Mouse (Mus musculus) CH12.LX (cell line): ENCODE measurements around the gene Gng8. TPM values are rescaled to one million over a fixed set of nuclear protein-coding genes. Genes with fewer than 3 reads are reported as not detected.

ENCODE experiments used
- DNase-seq: peaks from one replicate; pipeline ENCODE4 v3.0.0-alpha.2; 2013; ENCODE audit errors: extremely low read depth
- H3K27ac ChIP-seq: 2 replicates; pipeline ENCODE4 v1.5.1; 2012; ENCODE audit warnings: low read depth, mild to moderate bottlenecking, control low read depth, moderate library complexity; ENCODE audit not compliant: insufficient read depth
- H3K27me3 ChIP-seq: replicated peaks from 2 replicates; pipeline ENCODE3; 2012; ENCODE audit warnings: inconsistent platforms
- H3K36me3 ChIP-seq, 2 experiments: replicated peaks in 1 of 2; 2 replicates each; pipeline versions ENCODE3 to v1.6.1; 2012; ENCODE audit warnings: inconsistent platforms in 1 of 2, low read length in 1 of 2, mild to moderate bottlenecking in 1 of 2, mixed read lengths in 1 of 2, moderate library complexity in 1 of 2; ENCODE audit not compliant: control insufficient read depth in 1 of 2, insufficient read depth in 1 of 2
- H3K4me1 ChIP-seq, 2 experiments: 2 replicates each; pipeline ENCODE4 v1.6.1; 2012; ENCODE audit warnings: inconsistent platforms in 1 of 2, moderate library complexity in 1 of 2; ENCODE audit not compliant: insufficient read depth in 2 of 2, control insufficient read depth in 1 of 2
- H3K4me2 ChIP-seq: 2 replicates; pipeline ENCODE4 v1.6.1; 2012; ENCODE audit warnings: low read depth, mild to moderate bottlenecking, control low read depth; ENCODE audit not compliant: poor library complexity, insufficient read depth, severe bottlenecking
- H3K4me3 ChIP-seq, 3 experiments: fragments of 150-350 bp in 1 of 3; sonication (generic) in 1 of 3; replicated peaks in 1 of 3; 2 replicates each; pipeline versions ENCODE3 to v1.5.1; 2011 to 2012; ENCODE audit warnings: low read depth in 2 of 3, low read length in 2 of 3, mild to moderate bottlenecking in 2 of 3, moderate library complexity in 2 of 3, control low read depth in 1 of 3, improper control_type of control experiment in 1 of 3, inconsistent platforms in 1 of 3, mixed read lengths in 1 of 3; ENCODE audit not compliant: poor library complexity in 1 of 3
- H3K79me2 ChIP-seq: replicated peaks from 2 replicates; pipeline ENCODE4 v1.6.1; 2012; ENCODE audit warnings: mild to moderate bottlenecking, moderate library complexity; ENCODE audit not compliant: control insufficient read depth, poor library complexity, insufficient read depth, severe bottlenecking; ENCODE audit errors: extremely low read depth
- H3K9ac ChIP-seq: 2 replicates; pipeline ENCODE4 v1.6.1; 2012; ENCODE audit warnings: low read depth, mild to moderate bottlenecking, control low read depth, moderate library complexity; ENCODE audit not compliant: insufficient read depth
- H3K9me3 ChIP-seq: replicated peaks from 2 replicates; pipeline ENCODE3; 2012; ENCODE audit warnings: low read length, inconsistent platforms, mixed read lengths
- BHLHE40 ChIP-seq: IDR thresholded peaks from 2 replicates; pipeline ENCODE4 v1.6.1; 2011; ENCODE audit warnings: mild to moderate bottlenecking, low read depth, low read length, improper control_type of control experiment
- CHD1 ChIP-seq: IDR thresholded peaks from 2 replicates; pipeline ENCODE4 v1.6.1; 2012; ENCODE audit warnings: low read depth, low read length, improper control_type of control experiment, inconsistent platforms
- CHD2 ChIP-seq: IDR thresholded peaks from 2 replicates; pipeline ENCODE4 v1.6.1; 2011; ENCODE audit warnings: low read length, improper control_type of control experiment
- CTCF ChIP-seq, 2 experiments: IDR thresholded peaks in 1 of 2; conservative IDR thresholded peaks in 1 of 2; 2 replicates each; pipeline ENCODE4 v1.5.1; 2011 to 2012; ENCODE audit warnings: low read depth in 2 of 2, low read length in 2 of 2, improper control_type of control experiment in 1 of 2, inconsistent platforms in 1 of 2, mild to moderate bottlenecking in 1 of 2, moderate library complexity in 1 of 2
- E2F4 ChIP-seq: IDR thresholded peaks from 2 replicates; pipeline ENCODE4 v1.6.1; 2011; ENCODE audit warnings: low read depth, low read length, improper control_type of control experiment; ENCODE audit not compliant: insufficient replicate concordance
- ELF1 ChIP-seq: IDR thresholded peaks from 2 replicates; pipeline ENCODE4 v1.6.1; 2014; ENCODE audit warnings: low read depth, mild to moderate bottlenecking, inconsistent platforms, low read length, improper control_type of control experiment
- EP300 ChIP-seq: IDR thresholded peaks from 2 replicates; pipeline ENCODE4 v1.6.1; 2011; ENCODE audit warnings: low read length, improper control_type of control experiment
- ETS1 ChIP-seq: conservative IDR thresholded peaks from 2 replicates; pipeline ENCODE4 v1.6.1; 2012; ENCODE audit warnings: low read depth, mild to moderate bottlenecking, inconsistent platforms, low read length, improper control_type of control experiment, moderate library complexity
- JUN ChIP-seq: IDR thresholded peaks from 2 replicates; pipeline ENCODE4 v1.6.1; 2011; ENCODE audit warnings: low read depth, mild to moderate bottlenecking, low read length, improper control_type of control experiment, moderate library complexity; ENCODE audit not compliant: insufficient read depth
- JUND ChIP-seq: conservative IDR thresholded peaks from 2 replicates; pipeline ENCODE4 v1.6.1; 2011; ENCODE audit warnings: low read depth, low read length, improper control_type of control experiment
- KAT2A ChIP-seq: IDR thresholded peaks from 2 replicates; pipeline ENCODE4 v1.6.1; 2012; ENCODE audit warnings: low read length, improper control_type of control experiment, inconsistent platforms; ENCODE audit not compliant: insufficient replicate concordance
- MAFK ChIP-seq: IDR thresholded peaks from 2 replicates; pipeline ENCODE4 v1.6.1; 2011; ENCODE audit warnings: low read length, improper control_type of control experiment; ENCODE audit not compliant: insufficient replicate concordance
- MAX ChIP-seq: IDR thresholded peaks from 2 replicates; pipeline ENCODE4 v1.6.1; 2011; ENCODE audit warnings: low read length, improper control_type of control experiment
- MAZ ChIP-seq: IDR thresholded peaks from 2 replicates; pipeline ENCODE4 v1.6.1; 2012; ENCODE audit warnings: low read depth, mild to moderate bottlenecking, inconsistent platforms, low read length, improper control_type of control experiment, moderate library complexity
- MEF2A ChIP-seq: IDR thresholded peaks from 2 replicates; pipeline ENCODE4 v1.6.1; 2014; ENCODE audit warnings: low read depth, mild to moderate bottlenecking, inconsistent platforms, low read length, improper control_type of control experiment, borderline replicate concordance
- MXI1 ChIP-seq: IDR thresholded peaks from 2 replicates; pipeline ENCODE4 v1.6.1; 2011; ENCODE audit warnings: mild to moderate bottlenecking, low read depth, low read length, improper control_type of control experiment
- MYC ChIP-seq: IDR thresholded peaks from 2 replicates; pipeline ENCODE4 v1.6.1; 2011; ENCODE audit warnings: low read depth, mild to moderate bottlenecking, improper control_type of control experiment, low read length
- PAX5 ChIP-seq: IDR thresholded peaks from 2 replicates; pipeline ENCODE4 v1.6.1; 2012; ENCODE audit warnings: low read length, inconsistent platforms, mixed read lengths
- POLR2A ChIP-seq: IDR thresholded peaks from 2 replicates; pipeline ENCODE4 v1.6.1; 2011; ENCODE audit warnings: low read depth, mild to moderate bottlenecking, improper control_type of control experiment, low read length
- POLR2AphosphoS2 ChIP-seq: IDR thresholded peaks from 2 replicates; pipeline ENCODE4 v1.6.1; 2011; ENCODE audit warnings: low read depth, low read length, improper control_type of control experiment
- RAD21 ChIP-seq: IDR thresholded peaks from 2 replicates; pipeline ENCODE4 v1.6.1; 2011; ENCODE audit warnings: low read depth, mild to moderate bottlenecking, low read length, improper control_type of control experiment, moderate library complexity
- RCOR1 ChIP-seq: conservative IDR thresholded peaks from 2 replicates; pipeline ENCODE4 v1.6.1; 2012; ENCODE audit warnings: low read depth, mild to moderate bottlenecking, inconsistent platforms, low read length, improper control_type of control experiment
- SIN3A ChIP-seq: IDR thresholded peaks from 2 replicates; pipeline ENCODE4 v1.6.1; 2012; ENCODE audit warnings: low read length, improper control_type of control experiment, inconsistent platforms
- SMC3 ChIP-seq: IDR thresholded peaks from 2 replicates; pipeline ENCODE4 v1.6.1; 2011; ENCODE audit warnings: low read depth, low read length, improper control_type of control experiment
- TBP ChIP-seq: conservative IDR thresholded peaks from 2 replicates; pipeline ENCODE4 v1.6.1; 2011; ENCODE audit warnings: low read depth, low read length, improper control_type of control experiment
- TCF12 ChIP-seq: IDR thresholded peaks from 2 replicates; pipeline ENCODE4 v1.6.1; 2014; ENCODE audit warnings: low read depth, mild to moderate bottlenecking, inconsistent platforms, low read length, improper control_type of control experiment
- UBTF ChIP-seq: IDR thresholded peaks from 2 replicates; pipeline ENCODE4 v1.6.1; 2012; ENCODE audit warnings: low read depth, mild to moderate bottlenecking, inconsistent platforms, low read length, improper control_type of control experiment, moderate library complexity
- USF1 ChIP-seq: IDR thresholded peaks from 2 replicates; pipeline ENCODE4 v1.6.1; 2014; ENCODE audit warnings: low read depth, mild to moderate bottlenecking, inconsistent platforms, low read length, improper control_type of control experiment
- ZC3H11A ChIP-seq: IDR thresholded peaks from 2 replicates; pipeline ENCODE4 v1.6.1; 2012; ENCODE audit warnings: low read depth, mild to moderate bottlenecking, inconsistent platforms, low read length, improper control_type of control experiment
- ZKSCAN1 ChIP-seq: IDR thresholded peaks from 2 replicates; pipeline ENCODE4 v1.6.1; 2012; ENCODE audit warnings: low read depth, inconsistent platforms, low read length, improper control_type of control experiment, borderline replicate concordance
- ZMIZ1 ChIP-seq: IDR thresholded peaks from 2 replicates; pipeline ENCODE4 v1.6.1; 2012; ENCODE audit warnings: low read depth, mild to moderate bottlenecking, inconsistent platforms, low read length, improper control_type of control experiment
- ZNF384 ChIP-seq: IDR thresholded peaks from 2 replicates; pipeline ENCODE4 v1.6.1; 2012; ENCODE audit warnings: low read depth, low read length, improper control_type of control experiment, inconsistent platforms
- dilution Hi-C: fragments of 300-500 bp; cut with MboI; formaldehyde crosslinking; loops from 2 replicates; pipeline ENCODE4 v1.14.3; 2020; ENCODE audit warnings: low sequenced_read_pairs; ENCODE audit not compliant: extremely low pct_unique_long_range_greater_than_20kb, extremely low pct_ligation_motif_present
- in situ Hi-C: fragments of 300-500 bp; cut with MboI; formaldehyde crosslinking; loops from 3 replicates; pipeline ENCODE4 v1.14.3; 2019; ENCODE audit warnings: low sequenced_read_pairs, low pct_ligation_motif_present, low pct_unique_long_range_greater_than_20kb, mixed read lengths
- polyA plus RNA-seq: library from polyadenylated mRNA; unstranded; fragments of >175 nt; gene quantifications from 2 replicates; pipeline ENCODE4 v1.2.1, GENCODE M21; 2012; ENCODE audit warnings: low read depth; ENCODE audit not compliant: insufficient read length
- total RNA-seq, 2 experiments: library from RNA; depleted of rRNA; stranded (reverse); fragments of 300-350 nt in 1 of 2; fragments of >200 nt in 1 of 2; gene quantifications; 2 replicates each; pipeline ENCODE4 v1.2.3; 2012 to 2014

Gng8 gene
- total and polyA plus RNA-seq, 3 experiments: 0.25 to 2.4 TPM; not detected in 1

- no peak for TF ChIP-seq ZNF384
- TF ChIP-seq CHD1: no peak
- TF ChIP-seq POLR2AphosphoS2: no peak
- TF ChIP-seq TBP: no peak
- TF ChIP-seq SIN3A: no peak
- TF ChIP-seq ELF1: no peak
- TF ChIP-seq EP300: no peak
- TF ChIP-seq RAD21: no peak
- TF ChIP-seq ZMIZ1: no peak
- no peak for TF ChIP-seq SMC3
- TF ChIP-seq MYC: no peak
- TF ChIP-seq POLR2A: no peak
- no peak for TF ChIP-seq TCF12
- TF ChIP-seq E2F4: no peak
- TF ChIP-seq USF1: no peak
- TF ChIP-seq MAX: no peak
- TF ChIP-seq BHLHE40: no peak
- TF ChIP-seq KAT2A: no peak
- TF ChIP-seq, all 38 proteins: peak for 0
- Histone ChIP-seq H3K4me1 (peaks cover 6 to 26% of the 10 kb centered on the region in 2 experiments), H3K27ac (no peak overlapping the region), H3K9me3 (no peaks in the 10 kb centered on the region), H3K36me3 (peaks cover 26 to 49% of the 10 kb centered on the region in 2 experiments), H3K4me3 (no peak overlapping the region), H3K9ac (no peak overlapping the region), H3K4me2 (no peak overlapping the region), H3K79me2 (no peaks in the 10 kb centered on the region), H3K27me3 (no peaks in the 10 kb centered on the region)
- dilution Hi-C loops (no loop called here), in situ Hi-C loops (loop anchor here (5.0 kb wide), 1 partner anchor 34 kb away; the partner anchor contains the start of gene Ptgir)
- DNase-seq: no peak
Observed at GRCm38 (mm10) chr7:16873392-16873791, 18.2 kb upstream of the Gng8 start.

- peak overlapping the region; percentile 83 for H3K4me2 ChIP-seq
- peak; percentile 84 for DNase-seq
- H3K9ac ChIP-seq: peak overlapping the region; percentile 81
- H3K79me2 ChIP-seq: no peaks in the 10 kb centered on the region
- peaks cover 21 to 47% of the 10 kb centered on the region in 2 experiments for H3K36me3 ChIP-seq
- no peaks in the 10 kb centered on the region for H3K27me3 ChIP-seq
- dilution Hi-C loops (no loop called here), in situ Hi-C loops (loop anchor here (5.0 kb wide), 1 partner anchor 33 kb away; the partner anchor contains the start of gene Ptgir)
- H3K4me1 ChIP-seq: peaks cover 6 to 29% of the 10 kb centered on the region in 2 experiments
- H3K9me3 ChIP-seq: no peaks in the 10 kb centered on the region
- peak overlapping the region; percentile 35 to 57 (median 39) for H3K4me3 ChIP-seq
- H3K27ac ChIP-seq: peak overlapping the region; percentile 43; the same call in 1 of the 2 replicates
- TF ChIP-seq ELF1 (no peak), PAX5 (no peak), MAX (peak; percentile 57), CTCF (conservative IDR thresholded peaks at IDR 0.05 in 1 of 2, IDR thresholded peaks at IDR 0.05 in 1 of 2; ENCODE audit: low read depth in 2 of 2, low read length in 2 of 2) (peak; percentile 77 to 96), MAFK (no peak), MEF2A (peak; percentile 60; the same call in 1 of the 2 replicates), TCF12 (peak; percentile 41; the same call in 1 of the 2 replicates), SIN3A (no peak), SMC3 (peak; percentile 95), JUND (no peak), MXI1 (no peak; the same call in 1 of the 2 replicates), TBP (no peak), ZKSCAN1 (no peak), MYC (no peak), CHD2 (no peak), ZC3H11A (0 out of 2 replicates have a peak, but pooled peaks have one; percentile 37), UBTF (no peak), RCOR1 (no peak), ETS1 (no peak), BHLHE40 (no peak), POLR2AphosphoS2 (no peak), JUN (no peak), MAZ (no peak), E2F4 (no peak)
Observed at GRCm38 (mm10) chr7:16874190-16874589, 17.4 kb upstream of the Gng8 start.
